Mouse (Mus musculus): Measurements from ENCODE around the gene Magi2. TPM values are rescaled to one million over a fixed set of nuclear protein-coding genes. Genes with fewer than 3 reads are reported as not detected.

Magi2 gene
- polyA plus RNA-seq, 1 experiment from 2014 or later: 2.7 TPM

DNA sequence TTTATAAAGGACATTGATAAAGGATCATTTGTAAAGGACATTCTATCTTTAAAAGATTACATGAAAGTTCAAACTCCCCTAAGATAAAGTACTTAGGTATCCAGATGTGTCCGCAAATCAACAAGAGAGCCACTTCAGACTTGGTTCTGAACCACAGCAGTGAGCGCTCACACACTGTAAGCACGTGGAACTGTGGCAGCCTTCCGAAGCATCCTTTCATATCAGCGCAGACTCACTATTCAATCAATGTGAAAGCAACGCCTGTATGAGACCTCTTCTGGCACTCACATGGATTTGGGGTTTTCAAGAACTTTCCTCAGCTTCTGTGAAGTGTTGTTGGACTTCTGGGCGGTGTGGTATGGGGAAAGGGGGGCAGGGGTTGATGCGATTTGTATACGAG is 970.6 kb downstream of the Magi2 start:
- Histone ChIP-seq H3K9ac (no peak overlapping the region), H3K9me3 (no peaks in the 10 kb centered on the region), H3K4me2 (no peak overlapping the region), H3K27me3 (replicated peaks) (no peaks in the 10 kb centered on the region), H3K4me1 (no peaks in the 10 kb centered on the region), H3K36me3 (no peaks in the 10 kb centered on the region), H3K27ac (replicated peaks) (no peak overlapping the region), H3K4me3 (no peak overlapping the region)
- 62% methylated on average over 9 of the region's 9 CpGs for WGBS
- no peak for ATAC-seq (ENCODE audit: extremely low read depth, insufficient number of reproducible peaks, low FRiP score, low TSS enrichment)

DNA sequence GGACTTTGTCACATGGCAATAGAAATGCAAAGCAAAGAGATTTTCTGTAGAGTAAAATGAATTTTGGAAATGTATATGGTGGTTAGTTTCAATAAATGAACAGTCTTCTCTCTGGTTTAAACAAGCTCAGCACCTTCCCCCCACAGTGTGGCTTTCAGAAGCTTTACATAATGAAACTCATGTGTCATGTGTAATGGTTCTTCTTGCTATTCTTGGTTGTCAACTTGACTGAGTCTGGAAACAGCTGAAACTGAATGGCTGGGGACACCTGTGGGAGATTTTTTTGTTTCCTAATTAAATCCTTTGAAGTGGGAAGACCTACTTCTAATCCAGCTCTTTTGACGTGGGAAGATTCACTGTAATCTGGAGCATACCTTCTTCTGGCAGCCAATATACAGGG is 974.5 kb downstream of the Magi2 start:
- Histone ChIP-seq H3K4me3 (no peak overlapping the region), H3K4me1 (no peaks in the 10 kb centered on the region), H3K27me3 (replicated peaks) (no peaks in the 10 kb centered on the region), H3K9me3 (no peaks in the 10 kb centered on the region), H3K36me3 (no peaks in the 10 kb centered on the region), H3K4me2 (no peak overlapping the region), H3K27ac (replicated peaks) (no peak overlapping the region), H3K9ac (no peak overlapping the region)
- ATAC-seq (ENCODE audit: extremely low read depth, insufficient number of reproducible peaks, low FRiP score, low TSS enrichment): no peak
- 43% methylated on average over 1 of the region's 1 CpGs for WGBS

DNA sequence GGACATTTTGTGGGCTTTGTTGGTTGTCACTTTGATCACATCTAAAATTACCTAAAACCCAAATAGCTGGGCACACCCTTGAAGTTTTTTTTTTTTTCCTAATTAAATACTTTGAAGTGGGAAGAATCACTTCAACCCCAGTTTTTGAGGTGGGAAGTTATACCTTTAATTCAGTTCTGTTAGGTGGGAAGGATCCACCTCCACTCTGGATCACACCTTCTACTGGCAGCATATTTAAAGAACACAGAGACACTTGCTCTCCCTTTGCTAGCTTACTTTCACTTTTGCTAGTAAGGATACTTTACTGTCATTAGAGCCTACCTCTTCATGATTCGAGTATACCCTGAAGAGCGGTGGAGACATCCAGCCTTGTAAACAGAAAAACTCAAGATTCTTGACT is 981.3 kb downstream of the Magi2 start:
- H3K27me3 ChIP-seq (replicated peaks): no peaks in the 10 kb centered on the region
- ATAC-seq (ENCODE audit: extremely low read depth, insufficient number of reproducible peaks, low FRiP score, low TSS enrichment): no peak
- H3K4me3 ChIP-seq: no peak overlapping the region
- no peaks in the 10 kb centered on the region for H3K4me1 ChIP-seq
- H3K9me3 ChIP-seq: no peaks in the 10 kb centered on the region
- no peak overlapping the region for H3K4me2 ChIP-seq
- WGBS: 73% methylated on average over 2 of the region's 2 CpGs
- H3K9ac ChIP-seq: no peak overlapping the region
- H3K27ac ChIP-seq (replicated peaks): no peak overlapping the region
- no peaks in the 10 kb centered on the region for H3K36me3 ChIP-seq

GRCm38 (mm10) chr5:20213299-20213698 is 986.5 kb downstream of the Magi2 start:
- H3K4me2 ChIP-seq: no peak overlapping the region
- no peak overlapping the region for H3K9ac ChIP-seq
- H3K27ac ChIP-seq (replicated peaks): no peak overlapping the region
- no peak for ATAC-seq (ENCODE audit: extremely low read depth, insufficient number of reproducible peaks, low FRiP score, low TSS enrichment)
- H3K9me3 ChIP-seq: no peaks in the 10 kb centered on the region
- 21% methylated on average over 2 of the region's 2 CpGs for WGBS
- H3K36me3 ChIP-seq: no peaks in the 10 kb centered on the region
- no peak overlapping the region for H3K4me3 ChIP-seq
- no peaks in the 10 kb centered on the region for H3K4me1 ChIP-seq
- no peaks in the 10 kb centered on the region for H3K27me3 ChIP-seq (replicated peaks)

GRCm38 (mm10) chr5:20226471-20227210 is 999.8 kb downstream of the Magi2 start:
- H3K4me1 ChIP-seq: no peaks in the 10 kb centered on the region
- H3K9me3 ChIP-seq: no peaks in the 10 kb centered on the region
- no peak overlapping the region for H3K4me3 ChIP-seq
- H3K9ac ChIP-seq: no peak overlapping the region
- WGBS: 63% methylated on average over 6 of the region's 6 CpGs
- ATAC-seq (ENCODE audit: extremely low read depth, insufficient number of reproducible peaks, low FRiP score, low TSS enrichment): no peak
- H3K27me3 ChIP-seq (replicated peaks): no peaks in the 10 kb centered on the region
- no peak overlapping the region for H3K27ac ChIP-seq (replicated peaks)
- H3K36me3 ChIP-seq: no peaks in the 10 kb centered on the region
- H3K4me2 ChIP-seq: no peak overlapping the region

DNA sequence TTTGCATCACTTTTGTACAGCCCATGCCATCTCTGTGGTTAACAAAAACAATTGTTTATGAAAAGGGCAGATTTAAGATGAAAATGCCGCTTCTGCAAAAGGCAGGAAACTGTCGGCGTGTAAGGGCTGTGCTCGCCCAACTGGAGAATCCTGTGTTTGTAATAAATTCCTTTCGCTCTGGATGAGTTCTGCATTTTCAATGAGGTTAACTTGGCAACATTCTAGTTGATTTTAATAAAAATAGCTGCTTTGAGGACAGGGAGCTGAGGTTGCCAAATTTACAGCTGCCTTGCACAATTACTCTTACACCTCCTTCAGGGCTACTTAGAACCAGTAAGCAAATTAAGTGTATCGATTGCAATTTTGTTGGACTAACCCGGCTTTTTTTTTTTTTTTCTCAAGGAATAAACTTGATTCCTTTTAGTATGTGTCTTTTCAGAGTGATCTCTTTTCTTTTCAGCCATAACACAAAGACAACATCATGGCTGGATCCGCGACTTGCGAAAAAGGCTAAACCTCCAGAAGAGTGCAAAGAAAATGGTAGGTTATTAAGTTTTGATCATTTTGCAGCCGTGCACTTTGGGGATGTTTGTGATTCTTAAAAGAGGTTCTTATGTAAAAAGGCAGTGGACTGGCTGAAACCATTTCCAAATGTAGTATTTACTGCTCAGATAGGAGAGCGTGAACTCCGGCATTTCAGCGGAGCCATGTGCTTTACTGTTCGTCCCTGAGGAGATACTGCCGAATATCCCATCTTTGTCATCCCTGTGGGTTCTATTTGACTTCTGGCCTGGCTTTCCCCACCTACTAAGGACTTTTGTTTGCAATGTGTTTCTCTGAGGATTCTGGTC is 1001.3 kb downstream of the Magi2 start:
- Histone ChIP-seq H3K4me2 (no peak overlapping the region), H3K27me3 (replicated peaks) (no peaks in the 10 kb centered on the region), H3K4me3 (no peak overlapping the region), H3K4me1 (no peaks in the 10 kb centered on the region), H3K36me3 (no peaks in the 10 kb centered on the region), H3K27ac (replicated peaks) (no peak overlapping the region), H3K9ac (no peak overlapping the region), H3K9me3 (no peaks in the 10 kb centered on the region)
- WGBS: 82% methylated on average over 16 of the region's 16 CpGs
- no peak for ATAC-seq (ENCODE audit: extremely low read depth, insufficient number of reproducible peaks, low FRiP score, low TSS enrichment)

- WGBS: 54% methylated on average over 3 of the region's 3 CpGs
- H3K9ac ChIP-seq: no peak overlapping the region
- H3K36me3 ChIP-seq: no peaks in the 10 kb centered on the region
- no peak overlapping the region for H3K27ac ChIP-seq (replicated peaks)
- H3K4me2 ChIP-seq: no peak overlapping the region
- no peaks in the 10 kb centered on the region for H3K4me1 ChIP-seq
- H3K9me3 ChIP-seq: no peaks in the 10 kb centered on the region
- H3K4me3 ChIP-seq: no peak overlapping the region
- H3K27me3 ChIP-seq (replicated peaks): no peaks in the 10 kb centered on the region
- no peak for ATAC-seq (ENCODE audit: extremely low read depth, insufficient number of reproducible peaks, low FRiP score, low TSS enrichment)
Observed at GRCm38 (mm10) chr5:20231908-20232307, 1005.1 kb downstream of the Magi2 start.

- no peaks in the 10 kb centered on the region for H3K36me3 ChIP-seq
- no peak overlapping the region for H3K9ac ChIP-seq
- H3K27ac ChIP-seq (replicated peaks): no peak overlapping the region
- H3K4me2 ChIP-seq: no peak overlapping the region
- H3K4me3 ChIP-seq: no peak overlapping the region
- WGBS: 85% methylated on average over 2 of the region's 2 CpGs
- H3K9me3 ChIP-seq: no peaks in the 10 kb centered on the region
- no peaks in the 10 kb centered on the region for H3K4me1 ChIP-seq
- no peaks in the 10 kb centered on the region for H3K27me3 ChIP-seq (replicated peaks)
- ATAC-seq (ENCODE audit: extremely low read depth, insufficient number of reproducible peaks, low FRiP score, low TSS enrichment): no peak
Observed at GRCm38 (mm10) chr5:20241523-20241922, 1014.7 kb downstream of the Magi2 start.

DNA sequence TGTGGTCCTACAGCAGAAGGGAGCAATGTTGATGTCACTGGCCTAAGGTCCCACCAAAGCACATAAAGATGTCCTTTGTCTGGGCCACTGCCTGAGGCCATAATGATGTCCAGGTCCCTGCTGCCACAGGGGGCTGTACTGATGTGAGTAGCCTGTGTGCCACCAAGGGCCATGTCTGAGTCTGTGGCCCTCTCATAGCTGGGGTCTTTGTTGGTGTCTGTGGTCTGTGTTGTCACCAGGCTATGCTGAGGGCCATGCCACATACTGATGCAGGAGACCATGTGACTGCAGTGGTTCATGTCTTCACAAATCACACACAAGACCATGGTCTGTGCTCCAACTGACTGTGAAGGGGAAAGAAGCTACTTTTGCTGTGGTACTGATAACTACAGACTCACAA is 1015.7 kb downstream of the Magi2 start:
- Histone ChIP-seq H3K4me1 (no peaks in the 10 kb centered on the region), H3K9ac (no peak overlapping the region), H3K27ac (replicated peaks) (no peak overlapping the region), H3K4me3 (no peak overlapping the region), H3K36me3 (no peaks in the 10 kb centered on the region), H3K27me3 (replicated peaks) (no peaks in the 10 kb centered on the region), H3K9me3 (no peaks in the 10 kb centered on the region), H3K4me2 (no peak overlapping the region)
- no peak for ATAC-seq (ENCODE audit: extremely low read depth, insufficient number of reproducible peaks, low FRiP score, low TSS enrichment)

DNA sequence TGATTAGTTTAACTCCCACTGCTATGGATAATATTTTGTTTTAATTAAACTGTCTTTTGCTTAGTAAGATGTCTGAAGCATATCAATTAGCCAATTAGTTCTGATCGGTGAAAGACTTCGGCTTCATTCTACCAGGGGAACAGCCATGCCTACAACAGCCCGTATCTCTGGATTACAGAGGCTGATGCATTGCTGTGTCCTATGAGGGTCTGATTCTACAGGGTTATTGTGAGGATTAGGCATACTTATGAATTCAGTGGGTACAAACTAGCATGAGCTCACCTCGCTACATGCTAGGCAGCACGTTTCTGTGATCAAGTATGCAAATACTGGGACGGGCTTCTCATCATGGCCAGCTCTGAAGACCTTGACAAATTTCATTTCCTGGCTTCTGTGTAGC is 1022.5 kb downstream of the Magi2 start:
- Histone ChIP-seq H3K4me3 (no peak overlapping the region), H3K9ac (no peak overlapping the region), H3K9me3 (no peaks in the 10 kb centered on the region), H3K27ac (replicated peaks) (no peak overlapping the region), H3K36me3 (no peaks in the 10 kb centered on the region), H3K27me3 (replicated peaks) (no peaks in the 10 kb centered on the region), H3K4me2 (no peak overlapping the region), H3K4me1 (no peaks in the 10 kb centered on the region)
- no peak for ATAC-seq (ENCODE audit: extremely low read depth, insufficient number of reproducible peaks, low FRiP score, low TSS enrichment)
- WGBS: 78% methylated on average over 6 of the region's 6 CpGs

- Histone ChIP-seq H3K4me1 (no peaks in the 10 kb centered on the region), H3K27me3 (replicated peaks) (no peaks in the 10 kb centered on the region), H3K4me3 (no peak overlapping the region), H3K9me3 (no peaks in the 10 kb centered on the region), H3K4me2 (no peak overlapping the region), H3K27ac (replicated peaks) (no peak overlapping the region), H3K9ac (no peak overlapping the region), H3K36me3 (no peaks in the 10 kb centered on the region)
- 71% methylated on average over 6 of the region's 6 CpGs for WGBS
- ATAC-seq (ENCODE audit: extremely low read depth, insufficient number of reproducible peaks, low FRiP score, low TSS enrichment): no peak
Observed at GRCm38 (mm10) chr5:20251541-20251940, 1024.7 kb downstream of the Magi2 start.
